Mouse (Mus musculus) midbrain, embryonic 12.5 days (tissue): ENCODE data around the gene 1700011L22Rik. TPM values are rescaled to one million over a fixed set of nuclear protein-coding genes. Genes with fewer than 3 reads are reported as not detected.

Source experiments
- ATAC-seq: fragments of 200-750 bp; cut with Nextera tagmentation; 2 replicates; pipeline ENCODE4 v1.8.0; 2017; ENCODE audit warnings: low read depth, moderate TSS enrichment, moderate library complexity; ENCODE audit not compliant: low FRiP score
- H3K27ac ChIP-seq: fragments of 300-500 bp; sonication (generic); replicated peaks from 2 replicates; pipeline ENCODE4 v1.5.1; 2016; ENCODE audit warnings: mild to moderate bottlenecking
- H3K27me3 ChIP-seq: fragments of 300-500 bp; sonication (generic); 2 replicates; pipeline ENCODE4 v1.6.1; 2016; ENCODE audit warnings: mild to moderate bottlenecking
- H3K36me3 ChIP-seq: fragments of 300-500 bp; sonication (generic); 2 replicates; pipeline ENCODE4 v1.6.1; 2016
- H3K4me1 ChIP-seq: fragments of 300-500 bp; sonication (generic); 2 replicates; pipeline ENCODE4 v1.6.1; 2016
- H3K4me2 ChIP-seq: fragments of 300-500 bp; sonication (generic); replicated peaks from 2 replicates; pipeline ENCODE4 v1.6.1; 2016; ENCODE audit warnings: mild to moderate bottlenecking, moderate library complexity
- H3K4me3 ChIP-seq: fragments of 300-500 bp; sonication (generic); 2 replicates; pipeline ENCODE4 v1.5.1; 2016; ENCODE audit warnings: mild to moderate bottlenecking
- H3K9ac ChIP-seq: fragments of 300-500 bp; sonication (generic); replicated peaks from 2 replicates; pipeline ENCODE4 v1.6.1; 2016; ENCODE audit warnings: mild to moderate bottlenecking, moderate library complexity
- H3K9me3 ChIP-seq: fragments of 300-500 bp; sonication (generic); 2 replicates; pipeline ENCODE4 v1.6.1; 2016; ENCODE audit warnings: mild to moderate bottlenecking
- WGBS: fragments of 180-500 bp; shearing (Covaris S2); methylation state at CpG from one replicate; pipeline ENCODE4 v1.1.7; 2016; 5-methylcytosine and 5-hydroxymethylcytosine counted together
- polyA plus RNA-seq: library from polyadenylated mRNA; unstranded; fragments of >200 nt; fragmentation: Nextera tagmentation; extraction: Ambion mirVana; gene quantifications from 2 replicates; pipeline ENCODE4 v1.2.1, GENCODE M21; 2016

The 1700011L22Rik gene
- polyA plus RNA-seq, 1 experiment from 2014 or later: not detected

DNA sequence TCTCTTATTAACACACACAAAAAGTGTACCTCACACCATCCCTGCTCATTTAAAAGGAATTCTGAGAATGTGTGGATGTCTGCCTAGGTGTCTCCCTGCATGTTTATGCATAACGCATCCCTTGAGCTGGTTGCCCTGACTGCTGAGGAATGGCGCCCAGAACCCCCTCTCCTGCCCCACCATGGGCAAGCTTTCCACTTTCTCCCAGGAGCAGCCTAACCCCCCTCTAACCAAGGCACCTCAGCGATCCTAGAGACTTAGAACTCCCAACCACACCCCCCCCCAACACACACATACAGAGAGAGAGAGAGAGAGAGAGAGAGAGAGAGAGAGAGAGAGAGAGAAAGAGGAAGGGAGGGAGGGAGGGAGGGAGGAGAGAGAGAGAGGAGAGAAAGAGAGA, 40.2 kb downstream of the 1700011L22Rik start:
- WGBS: 46% methylated on average over 3 of the region's 3 CpGs
- H3K9me3 ChIP-seq: no peaks in the 10 kb centered on the region
- no peak overlapping the region for H3K9ac ChIP-seq
- no peak overlapping the region for H3K27ac ChIP-seq
- H3K36me3 ChIP-seq: no peaks in the 10 kb centered on the region
- H3K4me2 ChIP-seq: no peak overlapping the region
- no peaks in the 10 kb centered on the region for H3K27me3 ChIP-seq
- H3K4me3 ChIP-seq: no peak overlapping the region
- H3K4me1 ChIP-seq: peaks cover 27% of the 10 kb centered on the region
- no peak for ATAC-seq

DNA sequence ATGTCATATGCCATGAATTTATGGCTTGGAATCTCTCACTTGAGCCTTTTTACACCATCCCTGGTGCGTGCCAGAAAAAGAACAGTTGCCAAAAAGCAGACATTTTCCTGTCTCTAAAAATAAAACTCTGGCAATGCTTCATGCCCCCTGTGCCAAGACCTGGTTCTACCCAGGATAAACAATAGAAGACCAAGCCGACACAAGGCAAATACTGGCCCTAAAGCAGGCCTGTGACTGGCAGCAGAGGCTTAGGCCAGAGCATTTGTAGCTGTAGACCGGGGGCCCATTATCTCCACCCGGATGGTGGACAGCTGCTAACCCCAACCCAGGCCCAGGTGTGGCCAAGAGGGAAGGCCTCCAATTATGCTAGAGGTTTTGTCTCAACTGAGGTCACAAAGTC, 41.5 kb downstream of the 1700011L22Rik start:
- WGBS: 80% methylated on average over 4 of the region's 4 CpGs

DNA sequence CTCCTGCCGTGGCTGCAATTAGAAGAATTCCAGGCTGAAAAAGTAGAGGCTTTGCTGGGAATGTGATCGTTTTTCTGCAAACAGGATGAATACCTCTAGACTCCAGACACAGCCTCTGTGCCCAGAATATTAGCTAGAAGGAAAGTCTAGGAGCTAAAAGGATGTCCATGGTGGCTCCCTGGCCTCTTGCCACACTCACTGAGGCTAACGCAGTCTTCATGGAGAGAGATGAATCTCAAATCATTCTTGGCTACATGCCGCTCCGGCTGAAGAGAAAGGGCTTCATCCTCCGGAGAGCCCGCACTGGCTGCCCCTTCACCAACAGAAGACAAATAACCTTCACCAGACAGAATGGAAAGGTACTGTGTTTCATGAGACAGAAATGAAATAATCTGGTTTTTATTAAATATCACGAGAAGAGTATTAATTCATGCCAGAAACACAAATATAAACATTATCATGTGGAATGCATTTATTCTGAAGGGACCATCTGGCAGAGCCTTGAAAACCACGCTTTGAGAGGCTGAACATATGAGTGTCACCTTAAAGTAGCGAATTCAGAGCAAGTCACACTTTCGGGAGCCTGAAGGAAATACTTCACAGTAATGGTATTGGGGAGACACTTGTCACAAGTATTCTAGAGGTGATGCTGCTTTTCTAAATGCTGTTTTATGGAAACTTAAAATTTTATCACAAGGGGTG, 46.8 kb downstream of the 1700011L22Rik start:
- H3K27me3 ChIP-seq: no peaks in the 10 kb centered on the region
- 75% methylated on average over 11 of the region's 11 CpGs for WGBS
- no peak overlapping the region for H3K4me2 ChIP-seq
- no peak overlapping the region for H3K27ac ChIP-seq
- H3K4me3 ChIP-seq: no peak overlapping the region
- no peak for ATAC-seq
- H3K36me3 ChIP-seq: no peaks in the 10 kb centered on the region
- no peaks in the 10 kb centered on the region for H3K9me3 ChIP-seq
- no peaks in the 10 kb centered on the region for H3K4me1 ChIP-seq
- H3K9ac ChIP-seq: no peak overlapping the region

More for the DNA sequence above, 41.5 kb downstream of the 1700011L22Rik start:
- H3K9ac ChIP-seq: no peak overlapping the region
- H3K4me3 ChIP-seq: no peak overlapping the region
- ATAC-seq: no peak
- H3K4me2 ChIP-seq: no peak overlapping the region
- H3K27me3 ChIP-seq: no peaks in the 10 kb centered on the region
- peaks cover 27% of the 10 kb centered on the region for H3K4me1 ChIP-seq
- no peaks in the 10 kb centered on the region for H3K9me3 ChIP-seq
- H3K27ac ChIP-seq: no peak overlapping the region
- no peaks in the 10 kb centered on the region for H3K36me3 ChIP-seq

DNA sequence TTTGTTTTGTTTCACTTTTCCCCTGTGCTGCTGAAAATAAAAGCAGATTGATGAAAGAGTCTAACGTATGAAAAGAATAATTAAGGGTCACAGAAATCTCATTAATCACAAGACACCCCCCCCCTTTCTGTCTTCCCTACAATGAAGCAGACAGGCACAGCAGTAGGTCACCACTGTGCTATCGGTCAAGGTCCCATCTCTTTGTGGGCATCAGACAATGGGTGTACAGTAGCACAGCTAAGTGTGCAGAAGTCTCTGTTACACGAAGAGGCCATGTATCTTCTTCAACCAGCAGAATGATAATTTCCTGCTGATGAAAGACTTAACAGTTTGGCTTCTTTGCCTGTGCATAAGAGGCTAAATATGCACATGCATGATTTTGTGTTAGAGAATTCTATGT, 49.7 kb downstream of the 1700011L22Rik start:
- Histone ChIP-seq H3K9ac (no peak overlapping the region), H3K9me3 (no peaks in the 10 kb centered on the region), H3K4me3 (no peak overlapping the region), H3K27ac (no peak overlapping the region), H3K27me3 (no peaks in the 10 kb centered on the region), H3K4me2 (no peak overlapping the region), H3K36me3 (0 out of 2 replicates have a peak, but pooled peaks cover 5% of the 10 kb centered on the region), H3K4me1 (no peaks in the 10 kb centered on the region)
- 70% methylated on average over 3 of the region's 3 CpGs for WGBS
- ATAC-seq: no peak

DNA sequence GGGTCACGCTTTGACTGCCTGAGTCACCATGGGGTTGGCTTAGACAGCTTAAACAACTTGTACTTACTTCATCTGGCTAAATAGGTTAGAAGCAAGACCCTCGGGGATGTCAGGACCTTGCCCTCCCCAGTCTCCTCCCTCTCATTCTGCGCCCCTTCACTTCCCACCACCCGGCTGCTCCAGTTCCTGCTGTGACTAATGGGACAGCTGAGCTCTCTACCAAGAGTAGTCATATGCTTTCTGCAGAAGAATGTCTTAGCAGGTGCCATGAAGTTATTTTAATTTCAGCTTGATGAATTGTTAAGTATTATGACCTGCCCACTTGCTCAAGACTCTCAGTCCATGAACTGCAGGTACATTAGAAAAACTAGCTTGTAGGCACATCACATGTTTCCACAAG, 51.9 kb downstream of the 1700011L22Rik start:
- WGBS: 73% methylated on average over 4 of the region's 4 CpGs
- Histone ChIP-seq H3K4me2 (no peak overlapping the region), H3K4me3 (no peak overlapping the region), H3K27me3 (no peaks in the 10 kb centered on the region), H3K4me1 (no peaks in the 10 kb centered on the region), H3K27ac (no peak overlapping the region), H3K9ac (no peak overlapping the region), H3K36me3 (peaks cover 16% of the 10 kb centered on the region), H3K9me3 (no peaks in the 10 kb centered on the region)
- ATAC-seq: no peak

DNA sequence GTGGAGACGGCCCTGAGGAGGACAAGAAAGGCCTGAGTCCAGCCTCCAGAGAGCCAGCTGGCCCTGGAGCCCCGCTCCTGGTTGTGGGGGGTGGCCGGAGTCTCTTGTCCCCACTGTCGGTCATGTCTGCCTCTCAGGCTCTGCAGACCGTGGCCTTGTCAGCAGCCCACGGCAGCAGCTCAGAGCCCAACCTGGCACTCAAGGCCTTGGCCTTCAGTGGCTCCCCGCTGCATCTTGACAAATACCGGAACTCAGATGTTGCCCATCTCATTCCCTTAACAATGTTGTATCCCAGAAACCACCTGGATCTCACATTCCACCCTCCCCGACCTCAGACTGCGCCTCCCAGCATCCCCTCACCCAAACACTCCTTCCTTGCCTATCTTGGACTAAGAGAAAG, 58.3 kb downstream of the 1700011L22Rik start:
- Histone ChIP-seq H3K4me3 (no peak overlapping the region), H3K27ac (no peak overlapping the region), H3K9me3 (no peaks in the 10 kb centered on the region), H3K36me3 (peaks cover 78% of the 10 kb centered on the region), H3K27me3 (no peaks in the 10 kb centered on the region), H3K4me2 (no peak overlapping the region), H3K4me1 (no peaks in the 10 kb centered on the region), H3K9ac (no peak overlapping the region)
- ATAC-seq: no peak
- WGBS: 93% methylated on average over 10 of the region's 10 CpGs

DNA sequence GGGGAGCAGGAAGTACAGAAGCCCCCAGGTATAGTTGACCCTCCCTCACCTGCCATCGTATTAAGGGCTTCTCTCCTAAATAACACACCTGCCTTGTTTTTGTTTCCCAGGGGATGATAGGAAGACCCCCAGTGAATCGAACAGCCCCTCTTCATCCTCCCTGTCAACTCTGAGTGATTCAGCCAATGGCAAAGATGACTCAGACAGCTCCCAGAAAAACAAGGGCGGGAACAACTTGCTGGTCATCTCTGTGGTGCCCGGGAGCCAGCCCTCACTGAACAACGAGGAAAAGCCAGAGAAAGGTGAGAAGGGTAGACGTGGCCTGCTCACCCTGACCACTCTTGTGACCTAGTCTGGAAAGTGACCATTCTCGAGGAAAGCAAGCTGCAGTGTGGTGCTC, 62.9 kb downstream of the 1700011L22Rik start:
- H3K4me1 ChIP-seq: no peaks in the 10 kb centered on the region
- no peak overlapping the region for H3K9ac ChIP-seq
- no peaks in the 10 kb centered on the region for H3K27me3 ChIP-seq
- H3K4me3 ChIP-seq: no peak overlapping the region
- ATAC-seq: no peak
- H3K36me3 ChIP-seq: peaks cover 98% of the 10 kb centered on the region
- no peaks in the 10 kb centered on the region for H3K9me3 ChIP-seq
- WGBS: 88% methylated on average over 7 of the region's 7 CpGs
- H3K27ac ChIP-seq: no peak overlapping the region
- H3K4me2 ChIP-seq: no peak overlapping the region

DNA sequence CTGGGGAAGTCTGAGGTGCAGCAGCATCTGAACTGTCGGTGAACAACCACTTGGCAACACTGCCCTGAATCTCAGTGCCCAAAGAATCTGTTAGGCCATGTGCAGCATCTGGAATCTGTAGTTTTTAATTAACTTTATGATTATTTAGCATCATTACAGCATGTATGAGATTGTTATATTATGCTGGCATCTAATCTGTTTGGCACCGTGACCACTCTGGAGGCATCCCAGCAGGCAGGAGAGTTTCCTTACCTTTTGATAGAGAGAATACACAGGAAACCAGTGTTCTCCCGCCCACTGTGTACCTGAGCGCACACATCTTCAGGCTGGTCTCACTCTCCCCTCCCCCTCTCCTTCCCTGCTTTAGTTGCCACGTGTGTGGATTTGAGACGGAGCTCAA, 68.7 kb downstream of the 1700011L22Rik start:
- ATAC-seq: no peak
- Histone ChIP-seq H3K36me3 (peaks cover 84% of the 10 kb centered on the region), H3K4me3 (no peak overlapping the region), H3K27me3 (no peaks in the 10 kb centered on the region), H3K27ac (no peak overlapping the region), H3K4me1 (peaks cover 9% of the 10 kb centered on the region; the same call in 1 of the 2 replicates), H3K9ac (no peak overlapping the region), H3K9me3 (no peaks in the 10 kb centered on the region), H3K4me2 (no peak overlapping the region)
- WGBS: 87% methylated on average over 6 of the region's 6 CpGs

DNA sequence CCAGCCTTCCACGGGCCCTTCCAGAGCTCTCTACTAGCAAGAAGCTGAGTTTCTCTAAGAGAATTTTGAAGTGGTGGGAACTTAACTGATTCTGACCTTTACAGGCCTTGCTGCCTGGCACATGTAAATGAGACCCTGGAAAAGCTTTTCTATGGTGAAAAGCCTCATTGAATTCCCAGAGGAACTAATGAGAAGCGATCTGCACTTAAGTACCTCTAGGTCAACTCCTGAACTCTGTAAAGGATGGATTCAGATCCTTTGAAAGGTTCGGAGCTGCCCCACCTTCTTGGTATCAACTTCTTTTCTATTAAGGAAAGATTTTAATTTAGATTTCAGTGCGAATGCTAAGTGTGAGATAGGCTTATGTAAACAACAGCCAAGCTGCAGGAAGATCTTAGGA, 72.4 kb downstream of the 1700011L22Rik start:
- ATAC-seq: no peak
- 54% methylated on average over 4 of the region's 4 CpGs for WGBS
- Histone ChIP-seq H3K36me3 (peaks cover 47% of the 10 kb centered on the region), H3K4me2 (no peak overlapping the region), H3K9ac (no peak overlapping the region), H3K9me3 (no peaks in the 10 kb centered on the region), H3K4me3 (no peak overlapping the region), H3K27me3 (no peaks in the 10 kb centered on the region), H3K4me1 (peaks cover 9% of the 10 kb centered on the region), H3K27ac (no peak overlapping the region; the same call in 1 of the 2 replicates)

DNA sequence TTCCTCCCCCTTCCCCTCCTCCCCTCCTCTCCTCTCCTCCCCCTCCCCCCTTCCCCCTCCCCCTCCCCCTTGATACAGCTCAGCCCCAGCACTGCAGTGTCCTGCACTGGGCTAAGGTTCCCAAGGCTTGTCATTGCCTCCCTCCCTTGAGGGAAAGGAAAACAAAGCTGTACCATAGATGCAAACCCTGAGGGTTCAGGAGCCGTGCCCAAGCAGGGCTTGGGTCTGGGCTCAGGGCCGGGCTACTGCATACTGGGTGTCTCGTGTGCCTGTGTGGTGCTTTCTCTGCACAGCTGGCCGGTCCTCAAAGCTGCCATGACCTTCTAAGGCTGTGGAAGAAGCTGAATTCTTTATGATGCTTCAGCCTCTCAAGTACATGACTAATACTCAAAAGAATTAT, 74.8 kb downstream of the 1700011L22Rik start:
- Histone ChIP-seq H3K36me3 (peaks cover 24% of the 10 kb centered on the region), H3K27ac (no peak overlapping the region), H3K4me1 (peaks cover 9% of the 10 kb centered on the region), H3K9ac (no peak overlapping the region), H3K4me3 (no peak overlapping the region), H3K9me3 (no peaks in the 10 kb centered on the region), H3K4me2 (no peak overlapping the region), H3K27me3 (no peaks in the 10 kb centered on the region)
- WGBS: 61% methylated on average over 4 of the region's 4 CpGs
- 0 out of 2 replicates have a peak, but pooled peaks have one; percentile 19 for ATAC-seq

DNA sequence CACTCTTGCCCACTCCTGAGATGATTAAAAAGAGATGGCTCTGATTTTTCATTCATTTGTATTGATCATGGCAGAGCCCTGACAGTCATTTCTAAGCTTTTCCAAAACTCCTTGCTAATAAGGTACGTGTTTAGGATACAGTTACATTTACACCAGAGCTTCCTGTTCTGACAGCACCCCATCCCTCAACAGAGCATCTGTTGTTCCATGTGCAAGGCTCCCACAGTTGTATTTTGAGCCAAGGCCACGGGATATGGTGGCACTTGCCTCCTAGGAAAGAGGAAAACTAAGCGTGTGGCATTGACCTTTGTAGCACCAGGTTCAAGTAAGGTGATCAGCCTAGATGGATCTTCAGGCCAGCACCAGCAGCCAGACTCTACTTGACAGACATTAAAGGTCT, 83.1 kb downstream of the 1700011L22Rik start:
- peaks cover 8% of the 10 kb centered on the region for H3K4me1 ChIP-seq
- 91% methylated on average over 3 of the region's 3 CpGs for WGBS
- no peak for ATAC-seq
- H3K9me3 ChIP-seq: no peaks in the 10 kb centered on the region
- H3K9ac ChIP-seq: no peak overlapping the region
- no peak overlapping the region for H3K4me3 ChIP-seq
- H3K4me2 ChIP-seq: no peak overlapping the region
- no peaks in the 10 kb centered on the region for H3K27me3 ChIP-seq
- H3K36me3 ChIP-seq: peaks cover 22% of the 10 kb centered on the region; the same call in 1 of the 2 replicates
- H3K27ac ChIP-seq: no peak overlapping the region

DNA sequence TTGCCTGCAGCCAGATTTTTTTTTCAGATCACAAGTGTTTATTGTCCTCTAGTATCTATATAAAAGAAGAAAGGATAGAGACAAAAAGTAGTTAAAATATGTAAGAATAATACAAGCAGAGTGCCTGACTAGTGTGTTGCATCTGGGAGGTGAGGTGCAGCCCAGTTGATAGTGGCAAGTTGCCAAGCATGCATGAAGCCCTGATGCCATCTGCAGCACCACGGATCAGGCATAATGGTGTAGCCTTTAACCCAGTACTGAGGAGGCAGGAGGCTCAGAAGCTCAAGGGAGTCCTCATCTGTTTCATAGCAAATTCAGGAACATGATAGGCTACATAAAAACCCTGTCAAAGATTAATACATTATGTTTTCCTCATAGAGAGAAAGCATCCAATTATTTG, 84.0 kb downstream of the 1700011L22Rik start:
- no peak overlapping the region for H3K4me3 ChIP-seq
- H3K9me3 ChIP-seq: no peaks in the 10 kb centered on the region
- H3K9ac ChIP-seq: no peak overlapping the region
- H3K4me2 ChIP-seq: no peak overlapping the region
- H3K36me3 ChIP-seq: peaks cover 24% of the 10 kb centered on the region; the same call in 1 of the 2 replicates
- ATAC-seq: no peak
- 50% methylated on average over 1 of the region's 1 CpGs for WGBS
- H3K4me1 ChIP-seq: peaks cover 8% of the 10 kb centered on the region
- H3K27ac ChIP-seq: no peak overlapping the region
- H3K27me3 ChIP-seq: no peaks in the 10 kb centered on the region
